Mouse (Mus musculus) ES-E14 (cell line): Measurements from ENCODE around the gene Ugt1a1. TPM values are rescaled to one million over a fixed set of nuclear protein-coding genes. Genes with fewer than 3 reads are reported as not detected.

ENCODE experiments used
- DNase-seq: peaks from one replicate; pipeline ENCODE4 v3.0.0-alpha.2; 2013; ENCODE audit warnings: low read depth, low spot score
- H3K27ac ChIP-seq: 2 replicates; pipeline ENCODE4 v1.5.1; 2012; ENCODE audit warnings: low read depth, mild to moderate bottlenecking, low read length, moderate library complexity, mixed read lengths; ENCODE audit not compliant: poor library complexity, insufficient read depth, severe bottlenecking
- H3K36me3 ChIP-seq: 2 replicates; pipeline ENCODE4 v1.6.1; 2012; ENCODE audit warnings: mild to moderate bottlenecking, low read length, moderate library complexity, mixed read lengths; ENCODE audit not compliant: control insufficient read depth, poor library complexity, insufficient read depth, severe bottlenecking
- H3K4me1 ChIP-seq, 2 experiments: fragments of 150-350 bp in 1 of 2; sonication (generic) in 1 of 2; 2 replicates each; pipeline ENCODE4 v1.6.1; 2012; ENCODE audit warnings: low read length in 2 of 2, mild to moderate bottlenecking in 1 of 2, mixed read lengths in 1 of 2; ENCODE audit not compliant: control insufficient read depth in 2 of 2, insufficient read depth in 2 of 2, poor library complexity in 1 of 2
- H3K4me3 ChIP-seq, 2 experiments: fragments of 150-350 bp in 1 of 2; sonication (generic) in 1 of 2; 2 replicates each; pipeline ENCODE4 v1.5.1; 2012; ENCODE audit warnings: low read length in 2 of 2, low read depth in 1 of 2, mild to moderate bottlenecking in 1 of 2, mixed read lengths in 1 of 2; ENCODE audit not compliant: insufficient read depth in 1 of 2, poor library complexity in 1 of 2, severe bottlenecking in 1 of 2
- H3K9ac ChIP-seq: 2 replicates; pipeline ENCODE4 v1.6.1; 2012; ENCODE audit warnings: low read depth, mild to moderate bottlenecking, low read length, mixed read lengths; ENCODE audit not compliant: poor library complexity, insufficient read depth, severe bottlenecking
- H3K9me3 ChIP-seq: fragments of 150-350 bp; sonication (generic); 2 replicates; pipeline ENCODE4 v1.6.1; 2012; ENCODE audit warnings: low read depth, mild to moderate bottlenecking, low read length; ENCODE audit not compliant: control insufficient read depth, insufficient read depth
- CHD2 ChIP-seq: IDR thresholded peaks from 2 replicates; pipeline ENCODE4 v1.6.1; 2014; ENCODE audit warnings: mild to moderate bottlenecking, low read depth, low read length, inconsistent platforms
- HCFC1 ChIP-seq: IDR thresholded peaks from 2 replicates; pipeline ENCODE4 v1.6.1; 2012; ENCODE audit warnings: low read length, inconsistent platforms, borderline replicate concordance; ENCODE audit not compliant: insufficient read depth
- MAFK ChIP-seq: IDR thresholded peaks from 2 replicates; pipeline ENCODE4 v1.6.1; 2014; ENCODE audit warnings: mild to moderate bottlenecking, low read depth, low read length, inconsistent platforms; ENCODE audit not compliant: insufficient read depth
- ZC3H11A ChIP-seq: IDR thresholded peaks from 2 replicates; pipeline ENCODE4 v1.6.1; 2012; ENCODE audit warnings: low read depth, mild to moderate bottlenecking, inconsistent platforms, low read length, borderline replicate concordance
- ZNF384 ChIP-seq: IDR thresholded peaks from 2 replicates; pipeline ENCODE4 v1.6.1; 2012; ENCODE audit warnings: low read depth, low read length, inconsistent platforms
- in situ Hi-C, 2 experiments: fragments of 600-800 bp; cut with MboI; formaldehyde crosslinking; loops; one replicate each; pipeline ENCODE4 v1.15.1; 2025; ENCODE audit warnings: low sequenced_read_pairs in 2 of 2, inconsistent platforms in 1 of 2; ENCODE audit not compliant: unreplicated experiment in 2 of 2
- total RNA-seq: library from RNA; depleted of rRNA; stranded (reverse); fragments of 300-350 nt; gene quantifications from 2 replicates; pipeline ENCODE4 v1.2.3, GENCODE M21; 2012

The Ugt1a1 gene
- total RNA-seq, 1 experiment = not detected

GRCm38 (mm10) chr1:88192136-88192535 lies 19.6 kb upstream of the Ugt1a1 start:
- Histone ChIP-seq H3K36me3 (no peaks in the 10 kb centered on the region), H3K4me1 (peaks cover 0 to 2% of the 10 kb centered on the region in 2 experiments; a peak in 1 of 4 replicates), H3K9ac (no peak overlapping the region), H3K27ac (no peak overlapping the region), H3K4me3 (no peak overlapping the region), H3K9me3 (no peaks in the 10 kb centered on the region)
- in situ Hi-C loops = no loop called here
- no peak for DNase-seq
- TF ChIP-seq CHD2 = no peak
- TF ChIP-seq HCFC1 = no peak

- no peak for DNase-seq
- H3K9me3 ChIP-seq = no peaks in the 10 kb centered on the region
- no peak for TF ChIP-seq MAFK
- TF ChIP-seq CHD2 = no peak
- TF ChIP-seq ZC3H11A = no peak
- TF ChIP-seq HCFC1 = no peak
- no peak for TF ChIP-seq ZNF384
- no peak overlapping the region for H3K9ac ChIP-seq
- no peak overlapping the region for H3K27ac ChIP-seq
- H3K4me3 ChIP-seq = no peak overlapping the region
- in situ Hi-C loops = no loop called here
- H3K36me3 ChIP-seq = no peaks in the 10 kb centered on the region
- peaks cover 0 to 2% of the 10 kb centered on the region in 2 experiments; a peak in 1 of 4 replicates for H3K4me1 ChIP-seq
Measured at GRCm38 (mm10) chr1:88195687-88196086, 16.1 kb upstream of the Ugt1a1 start.

- Histone ChIP-seq H3K9ac (no peak overlapping the region), H3K36me3 (no peaks in the 10 kb centered on the region), H3K4me1 (peaks cover 0 to under 1% of the 10 kb centered on the region in 2 experiments; a peak in 1 of 4 replicates), H3K27ac (no peak overlapping the region), H3K9me3 (no peaks in the 10 kb centered on the region), H3K4me3 (no peak overlapping the region)
- in situ Hi-C loops = no loop called here
- no peak for DNase-seq
- TF ChIP-seq ZNF384 (no peak), HCFC1 (no peak), CHD2 (no peak), ZC3H11A (no peak), MAFK (no peak)
Measured at GRCm38 (mm10) chr1:88197443-88197842, 14.3 kb upstream of the Ugt1a1 start.

- no peak for DNase-seq
- in situ Hi-C loops = no loop called here
- TF ChIP-seq MAFK = no peak
- no peak for TF ChIP-seq CHD2
- no peak for TF ChIP-seq ZC3H11A
- no peak for TF ChIP-seq ZNF384
- no peak for TF ChIP-seq HCFC1
- Histone ChIP-seq H3K4me3 (no peak overlapping the region), H3K9me3 (no peaks in the 10 kb centered on the region), H3K4me1 (no peaks in the 10 kb centered on the region), H3K9ac (no peak overlapping the region), H3K36me3 (no peaks in the 10 kb centered on the region), H3K27ac (no peak overlapping the region)
Measured at GRCm38 (mm10) chr1:88199996-88200395, 11.8 kb upstream of the Ugt1a1 start.

- in situ Hi-C loops = no loop called here
Measured at GRCm38 (mm10) chr1:88200456-88200855, 11.3 kb upstream of the Ugt1a1 start, which contains the start of gene Ugt1a2. Gene Ugt1a2, plus strand, starts transcription at chr1:88200601.

More at GRCm38 (mm10) chr1:88200456-88200855, 11.3 kb upstream of the Ugt1a1 start, which contains the start of gene Ugt1a2:
- no peaks in the 10 kb centered on the region for H3K36me3 ChIP-seq
- no peak for TF ChIP-seq ZC3H11A
- H3K27ac ChIP-seq = no peak within 1 kb of the TSS
- no peaks in the 10 kb centered on the region for H3K9me3 ChIP-seq
- H3K4me3 ChIP-seq = no peak within 1 kb of the TSS
- H3K9ac ChIP-seq = no peak within 1 kb of the TSS
- H3K4me1 ChIP-seq = no peaks in the 10 kb centered on the region
- no peak for DNase-seq
